Mouse (Mus musculus): ENCODE results near the gene Syt3.

GRCm38 (mm10) chr7:44385720-44386119 lies 1.8 kb downstream of the Syt3 start, which contains the start of gene 1700008O03Rik:
- no peak for TF ChIP-seq POLR2A (IDR thresholded peaks at IDR 0.05; ENCODE audit: borderline replicate concordance, extremely low read depth, low read depth, low read length)
- TF ChIP-seq CTCF (IDR thresholded peaks at IDR 0.05; ENCODE audit: insufficient read depth, low read length) = no peak

Measured in lung, adult 2 months (tissue).